Mouse (Mus musculus): ENCODE data around the gene Cebpa.
A peak's percentile ranks its signal among the peaks of the same experiment; 100 is the strongest.

Gene Cebpa

GRCm38 (mm10) chr7:35146269-35146668, 27.2 kb downstream of the Cebpa start:
- peak; percentile 38 for DNase-seq (ENCODE audit: low spot score)

GRCm38 (mm10) chr7:35149616-35150433, 30.7 kb downstream of the Cebpa start:
- peak; percentile 54 for DNase-seq (ENCODE audit: low spot score)

GRCm38 (mm10) chr7:35150860-35151259, 31.8 kb downstream of the Cebpa start:
- DNase-seq (ENCODE audit: low spot score): no peak

- DNase-seq (ENCODE audit: low spot score): no peak
Measured at GRCm38 (mm10) chr7:35154449-35154848, 35.4 kb downstream of the Cebpa start.

GRCm38 (mm10) chr7:35156561-35157477, 37.7 kb downstream of the Cebpa start:
- DNase-seq (ENCODE audit: low spot score): no peak

- no peak for DNase-seq (ENCODE audit: low spot score)
Measured at GRCm38 (mm10) chr7:35157512-35157911, 38.4 kb downstream of the Cebpa start.

GRCm38 (mm10) chr7:35162443-35162842, 43.4 kb downstream of the Cebpa start:
- DNase-seq (ENCODE audit: low spot score): no peak

- DNase-seq (ENCODE audit: low spot score): no peak
Measured at GRCm38 (mm10) chr7:35163600-35163999, 44.5 kb downstream of the Cebpa start.

- no peak for DNase-seq (ENCODE audit: low spot score)
Measured at GRCm38 (mm10) chr7:35164131-35164530, 45.0 kb downstream of the Cebpa start.

- DNase-seq (ENCODE audit: low spot score): no peak
Measured at GRCm38 (mm10) chr7:35166988-35167387, 47.9 kb downstream of the Cebpa start.

GRCm38 (mm10) chr7:35167925-35168324, 48.8 kb downstream of the Cebpa start:
- peak; percentile 82 for DNase-seq (ENCODE audit: low spot score)

- peak; percentile 83 for DNase-seq (ENCODE audit: low spot score)
Measured at GRCm38 (mm10) chr7:35169341-35169740, 50.2 kb downstream of the Cebpa start.

Data from yolk sac, embryonic 10.5 days (tissue).